Mouse (Mus musculus): ENCODE data around the gene Nceh1.

Nceh1 gene

DNA sequence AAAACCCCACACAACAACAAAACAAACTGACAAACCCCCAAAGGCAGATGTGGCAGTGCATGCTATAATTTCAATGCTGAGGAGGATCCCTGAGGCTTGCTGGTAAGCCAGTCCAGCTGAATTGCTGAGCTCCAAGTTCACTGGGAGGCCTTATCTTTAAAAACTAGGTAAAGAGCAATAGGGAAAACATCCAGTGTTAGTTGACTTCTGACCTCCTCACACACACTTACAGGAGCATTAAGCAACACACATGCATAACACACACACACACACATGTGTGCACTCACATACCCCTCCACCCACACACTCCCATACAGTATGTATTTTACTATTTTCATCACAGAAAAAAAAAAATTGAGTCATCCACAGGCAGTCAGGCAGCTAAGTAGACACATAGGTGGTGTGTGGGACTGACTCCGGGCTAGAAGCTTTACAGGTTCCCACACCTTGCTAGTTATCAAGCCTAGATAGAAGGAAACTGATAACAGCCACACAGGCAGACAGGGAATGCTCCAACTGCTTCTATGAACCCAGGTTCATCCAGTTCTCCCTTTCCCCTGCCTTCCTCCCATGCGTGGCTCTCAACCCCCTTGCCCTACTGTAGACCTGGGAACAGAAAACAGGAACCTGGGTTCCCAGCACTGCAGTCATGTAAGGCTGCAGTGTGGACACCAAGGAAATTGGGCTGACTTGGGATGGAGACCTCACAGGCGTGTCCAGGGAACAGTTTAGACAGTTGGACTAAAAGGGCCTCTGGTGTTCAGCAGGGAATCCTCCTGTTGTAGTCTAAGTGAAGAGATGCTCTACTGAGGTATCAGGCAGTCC, 45.1 kb downstream of the Nceh1 start:
- no peak for DNase-seq (ENCODE audit: low read depth in 1 of 2, low spot score in 2 of 2)

DNA sequence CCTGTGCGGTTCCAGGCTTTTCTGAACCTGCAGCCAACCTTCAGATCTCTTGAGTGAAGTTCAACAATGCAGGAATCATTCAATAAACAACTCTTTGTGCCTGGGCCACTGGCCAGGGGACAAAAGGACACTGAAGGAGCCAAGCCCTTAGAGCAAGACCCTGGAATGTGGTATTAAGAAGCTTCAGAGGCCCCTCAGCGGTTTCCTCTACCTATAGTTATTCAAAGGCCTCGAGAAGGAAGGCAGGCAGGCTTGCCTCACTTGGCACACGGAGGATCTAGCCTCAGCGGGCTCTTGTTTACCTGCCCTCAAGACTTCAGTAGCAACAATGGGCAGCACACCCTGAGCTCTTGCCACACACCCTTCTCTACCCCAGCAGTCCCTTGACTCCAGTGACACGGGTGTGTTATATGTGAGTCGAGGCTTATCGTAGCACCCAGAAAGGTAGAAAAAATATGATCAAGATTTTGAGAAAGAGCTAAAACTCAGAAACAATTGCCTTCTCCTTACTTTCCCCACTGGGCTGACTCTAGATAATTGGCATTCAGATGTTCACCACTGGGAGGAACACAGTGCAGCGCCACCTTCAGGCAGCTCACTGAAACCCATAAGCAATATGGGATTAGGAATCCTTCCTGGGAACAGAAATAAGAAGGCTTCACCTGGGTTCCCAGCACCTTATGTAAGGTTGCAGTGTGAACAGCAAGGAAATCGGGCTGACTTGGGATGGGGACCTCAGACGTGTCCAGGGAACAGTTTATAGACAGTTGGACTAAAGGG, 46.0 kb downstream of the Nceh1 start:
- DNase-seq (ENCODE audit: low read depth in 1 of 2, low spot score in 2 of 2) = no peak

DNA sequence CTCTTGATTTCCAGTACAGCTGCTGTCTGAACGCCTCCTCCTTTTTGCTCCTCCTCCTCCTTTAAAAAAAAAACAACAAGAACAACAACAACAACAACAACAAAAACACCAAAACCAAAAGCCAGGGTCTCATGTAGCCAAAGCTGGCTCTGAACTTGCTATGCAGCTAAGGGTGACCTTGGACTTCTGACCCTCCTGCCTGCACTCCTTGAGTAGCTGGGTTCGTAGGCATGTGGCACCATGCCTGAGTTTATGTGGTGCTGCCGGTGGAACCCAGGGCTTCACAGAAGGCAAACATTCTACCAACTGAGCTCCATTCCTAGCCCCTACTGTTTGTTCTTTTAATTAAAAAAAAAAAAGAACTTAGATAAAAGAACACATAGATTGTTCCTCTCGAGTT, 50.6 kb downstream of the Nceh1 start:
- DNase-seq (ENCODE audit: low read depth in 1 of 2, low spot score in 2 of 2) = no peak

DNA sequence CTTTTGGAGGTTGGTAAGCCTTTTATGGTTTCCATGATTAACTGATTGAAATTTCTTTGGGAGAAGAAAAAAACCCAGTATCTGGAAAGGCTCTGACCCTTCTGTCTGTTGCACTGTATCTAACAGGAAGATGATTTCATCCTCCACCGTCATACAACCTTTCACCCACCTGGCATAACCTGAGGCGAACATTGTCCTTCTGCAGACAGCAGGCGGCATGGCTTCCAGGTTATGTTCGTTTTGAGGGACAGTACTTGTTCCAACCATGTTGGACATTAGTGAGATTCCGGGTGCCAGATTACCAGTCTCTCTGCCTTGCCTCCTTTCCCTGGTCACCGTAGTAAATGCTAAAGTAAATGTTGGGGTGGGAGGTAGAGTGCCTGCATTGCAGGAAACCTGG, 51.1 kb downstream of the Nceh1 start:
- DNase-seq (ENCODE audit: low read depth in 1 of 2, low spot score in 2 of 2) = no peak

DNA sequence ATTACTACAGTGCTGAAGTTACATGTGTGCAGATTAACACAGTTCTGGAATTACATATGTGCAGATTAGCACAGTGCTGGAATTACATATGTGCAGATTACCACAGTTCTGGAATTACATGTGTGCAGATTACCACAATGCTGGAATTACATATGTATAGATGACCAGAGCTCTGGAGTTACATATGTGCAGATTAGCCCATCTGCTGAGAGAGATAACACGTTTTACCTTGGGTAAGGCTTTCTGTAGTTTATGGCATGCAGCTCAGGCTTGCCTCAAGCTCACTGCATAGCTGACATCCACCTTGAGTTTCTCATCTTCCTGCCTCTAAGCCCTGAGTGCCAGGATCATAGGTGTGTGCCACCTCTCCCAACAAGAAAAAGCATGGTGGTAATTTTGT, 52.2 kb downstream of the Nceh1 start:
- no peak for DNase-seq (ENCODE audit: low read depth in 1 of 2, low spot score in 2 of 2)

DNA sequence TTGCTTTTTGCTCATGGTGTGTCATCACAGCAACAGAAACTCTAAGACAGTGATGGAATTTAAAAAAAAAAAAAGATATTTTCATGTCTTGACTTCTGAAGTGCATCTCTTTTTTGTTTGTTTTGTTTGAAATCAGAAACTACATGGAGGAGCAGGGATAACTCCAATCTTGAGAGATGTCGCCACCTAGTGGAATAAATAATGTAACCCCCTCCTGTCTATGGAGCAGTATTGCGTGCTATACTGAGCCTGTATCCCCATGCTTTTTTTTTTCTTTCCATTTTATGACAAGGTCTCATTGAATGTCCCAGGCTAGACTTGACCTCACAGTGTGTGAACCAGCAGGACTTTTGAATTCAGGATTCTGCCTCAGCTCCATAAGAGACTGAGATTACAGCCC, 54.5 kb downstream of the Nceh1 start:
- DNase-seq (ENCODE audit: low read depth in 1 of 2, low spot score in 2 of 2) = no peak

DNA sequence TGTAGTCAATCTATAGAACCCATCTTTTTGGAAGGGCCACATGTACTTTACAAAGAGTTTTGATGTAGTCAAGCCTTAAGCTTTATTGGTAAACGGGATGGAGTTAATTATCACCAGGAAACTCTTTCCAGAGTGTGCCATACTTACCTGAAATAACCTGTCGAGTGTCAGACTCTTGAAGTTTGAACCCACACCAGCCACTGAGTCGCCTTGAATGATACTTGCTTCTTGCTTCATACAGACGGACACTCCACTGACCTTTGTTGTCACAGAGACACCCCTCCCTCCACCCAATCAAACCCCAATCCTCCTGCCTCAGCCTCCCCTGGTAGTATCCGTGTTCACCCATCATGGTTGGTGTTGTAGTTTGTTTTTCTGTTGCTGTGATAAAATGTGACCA, 55.8 kb downstream of the Nceh1 start:
- no peak for DNase-seq (ENCODE audit: low read depth in 1 of 2, low spot score in 2 of 2)

DNA sequence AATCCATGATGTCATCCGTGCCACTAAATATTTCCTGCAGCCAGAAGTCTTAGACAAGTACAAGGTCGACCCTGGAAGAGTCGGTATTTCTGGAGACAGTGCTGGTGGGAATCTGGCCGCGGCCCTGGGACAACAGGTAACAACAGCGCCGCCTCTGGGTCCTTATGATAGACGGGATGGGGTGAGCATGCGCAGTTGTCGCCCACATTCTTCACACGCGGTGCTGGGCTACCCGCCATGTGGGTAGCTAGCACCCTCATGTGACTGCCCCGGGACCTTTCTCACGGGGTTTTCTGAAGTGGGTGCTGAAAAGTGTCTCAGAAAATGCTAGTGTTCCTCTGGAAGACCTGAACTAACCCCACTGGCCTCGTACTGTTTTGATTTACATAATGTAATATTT, 56.8 kb downstream of the Nceh1 start:
- DNase-seq (ENCODE audit: low read depth in 1 of 2, low spot score in 2 of 2) = no peak

DNA sequence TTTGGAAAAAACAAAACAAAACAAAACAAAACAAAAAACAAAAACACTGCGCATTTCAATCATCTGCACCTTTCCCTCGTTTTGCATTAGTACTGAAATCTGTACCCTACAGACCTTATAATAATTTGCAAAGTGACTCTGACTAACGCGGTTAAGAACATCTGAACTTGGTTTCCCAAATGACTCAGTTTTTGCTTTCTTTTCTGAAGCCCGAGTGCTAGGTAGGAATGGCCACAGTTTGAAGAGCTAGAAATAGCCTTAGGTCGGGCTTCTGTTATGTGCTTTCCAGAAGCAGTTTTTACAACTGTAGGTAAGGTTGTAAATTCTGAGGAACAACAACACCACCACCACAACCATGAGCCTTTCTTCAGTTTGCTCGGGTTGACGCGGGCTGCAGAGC, 59.1 kb downstream of the Nceh1 start:
- no peak for DNase-seq (ENCODE audit: low read depth in 1 of 2, low spot score in 2 of 2)

DNA sequence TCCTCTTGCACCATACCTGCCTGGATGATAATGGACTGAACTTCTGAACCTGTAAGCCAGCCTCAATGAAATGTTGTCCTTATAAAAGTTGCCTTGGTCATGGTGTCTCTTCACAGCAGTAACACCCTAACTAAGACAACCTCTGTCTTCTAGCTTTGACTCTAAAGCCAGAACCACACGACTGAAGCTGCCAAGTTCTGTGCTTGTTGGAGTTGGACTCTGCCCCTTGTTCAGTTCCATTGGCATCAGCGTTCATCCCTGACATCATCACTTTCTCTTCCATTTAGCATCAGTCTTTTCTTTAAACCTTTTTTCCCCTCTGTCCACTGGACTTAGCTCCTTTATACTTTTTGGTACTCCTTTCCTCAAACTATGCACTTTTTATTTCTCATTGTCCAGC, 63.4 kb downstream of the Nceh1 start:
- DNase-seq (ENCODE audit: low read depth in 1 of 2, low spot score in 2 of 2) = no peak

DNA sequence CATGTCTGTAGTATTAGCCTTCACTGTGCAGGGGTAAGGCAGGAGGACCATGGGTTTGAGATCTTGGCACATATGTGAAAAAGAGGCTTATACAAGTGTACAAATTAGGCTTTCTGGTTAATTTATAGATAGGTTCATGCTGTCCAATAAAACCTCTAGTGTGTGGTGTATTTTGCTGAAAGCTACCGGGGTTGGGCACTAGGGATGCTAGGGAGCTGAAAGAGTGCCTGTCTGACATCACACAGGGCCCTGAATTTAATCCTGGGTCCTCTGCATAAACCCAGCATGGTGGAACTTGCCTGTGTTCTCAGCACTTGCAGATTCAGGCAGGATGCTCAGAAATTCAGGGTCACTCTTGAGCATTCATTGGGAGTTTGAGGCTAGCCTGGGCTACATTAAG, 65.0 kb downstream of the Nceh1 start:
- no peak for DNase-seq (ENCODE audit: low read depth in 1 of 2, low spot score in 2 of 2)

DNA sequence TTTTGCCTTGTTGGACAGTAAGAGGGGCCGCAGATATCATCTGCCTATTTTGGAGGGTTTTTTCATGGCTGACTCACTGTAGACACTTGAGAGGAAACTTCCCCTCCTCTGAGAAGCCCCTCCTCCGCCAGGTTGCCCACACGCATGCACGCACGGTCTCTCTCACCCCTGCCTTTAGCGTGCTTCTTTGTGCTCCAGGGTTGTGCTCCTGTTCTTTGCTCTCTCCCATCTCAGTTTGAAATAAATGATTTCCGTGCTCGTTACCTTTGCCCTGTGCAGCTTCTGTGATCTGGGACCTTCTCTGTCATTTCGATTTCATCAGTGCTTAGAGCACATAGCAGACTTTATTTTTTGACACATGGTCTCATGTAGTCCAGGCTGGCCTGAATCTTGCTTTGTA, 66.3 kb downstream of the Nceh1 start:
- DNase-seq (ENCODE audit: low read depth in 1 of 2, low spot score in 2 of 2) = no peak

DNA sequence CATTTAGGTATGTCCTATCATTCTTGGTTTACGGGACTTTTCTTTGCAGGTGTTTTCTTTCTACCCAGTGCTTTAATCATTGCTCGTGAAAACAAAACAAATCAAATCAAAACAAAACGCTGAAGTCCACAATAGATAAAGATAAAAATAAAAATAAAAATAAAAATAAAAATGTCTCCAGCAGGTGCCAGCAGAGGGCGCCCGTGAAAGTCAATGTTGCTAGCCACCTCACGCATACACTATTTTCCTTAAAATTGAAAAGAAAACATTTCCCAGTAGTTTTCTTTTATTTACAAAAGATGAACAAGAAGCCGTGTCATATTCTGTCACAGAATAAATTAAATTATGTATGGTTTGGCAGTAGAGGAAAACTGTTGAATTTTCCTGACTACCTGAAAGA, 68.2 kb downstream of the Nceh1 start:
- no peak for DNase-seq (ENCODE audit: low read depth in 1 of 2, low spot score in 2 of 2)

DNA sequence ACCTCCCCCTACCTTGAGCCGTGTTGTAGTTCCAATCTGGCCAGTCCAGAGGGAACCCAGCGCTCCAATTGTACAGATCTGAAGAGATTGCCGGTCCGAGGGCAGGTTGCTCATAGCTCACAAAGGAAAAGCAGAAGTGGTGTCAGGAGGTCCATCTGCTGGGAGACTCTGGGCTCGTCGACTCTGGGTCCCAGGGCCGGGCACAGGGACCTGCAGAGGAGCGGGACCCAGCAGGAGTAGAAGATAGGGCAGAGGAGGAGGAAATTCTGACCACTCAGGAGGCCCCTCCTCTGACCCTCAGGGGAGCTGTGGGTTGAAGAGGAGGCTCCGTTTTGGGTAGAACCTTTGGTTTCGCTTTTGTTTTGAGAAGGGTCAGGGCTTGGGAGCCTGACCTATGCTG, 75.7 kb downstream of the Nceh1 start:
- DNase-seq (ENCODE audit: low read depth in 1 of 2, low spot score in 2 of 2) = peak in 1 of 2 experiments; percentile 19

DNA sequence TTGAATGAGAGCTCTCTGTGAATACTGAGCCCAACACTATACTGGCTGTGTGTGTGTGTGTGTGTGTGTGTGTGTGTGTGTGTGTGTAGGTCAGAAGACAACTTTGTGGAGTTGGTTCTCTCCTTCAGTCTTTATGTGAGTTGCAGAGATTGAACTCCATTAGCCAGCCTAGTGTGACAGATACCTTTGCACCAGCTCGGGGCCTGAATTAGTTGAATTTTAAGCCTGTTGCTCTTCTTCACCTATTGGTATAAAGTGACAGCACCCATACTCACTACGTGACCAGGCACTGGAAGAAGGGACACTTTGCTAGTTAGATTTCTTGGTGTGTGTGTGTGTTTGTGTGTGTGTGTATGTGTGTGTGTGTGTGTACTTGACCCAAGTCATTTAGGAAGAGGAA, 77.6 kb downstream of the Nceh1 start:
- no peak for DNase-seq (ENCODE audit: low read depth in 1 of 2, low spot score in 2 of 2)

DNA sequence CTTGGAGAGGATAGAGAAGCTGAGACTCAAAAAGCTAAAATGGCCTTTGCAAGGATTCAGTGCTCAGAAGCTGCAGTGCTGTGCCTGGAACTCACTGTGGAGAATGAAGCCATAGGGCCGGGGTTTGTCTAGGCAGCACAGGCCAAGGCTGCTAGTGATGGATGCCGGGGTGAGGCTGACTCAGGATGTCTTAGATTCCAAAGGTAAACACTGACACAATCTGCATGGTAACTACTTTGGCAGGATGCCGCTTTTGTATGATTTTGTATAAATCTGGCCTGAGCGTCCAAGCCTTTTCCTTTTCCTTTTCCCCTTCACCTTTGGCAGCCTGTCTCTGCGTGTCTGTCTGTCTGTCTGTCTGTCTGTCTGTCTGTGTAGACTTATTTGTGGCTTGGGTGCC, 84.6 kb downstream of the Nceh1 start:
- no peak for DNase-seq (ENCODE audit: low read depth in 1 of 2, low spot score in 2 of 2)

DNA sequence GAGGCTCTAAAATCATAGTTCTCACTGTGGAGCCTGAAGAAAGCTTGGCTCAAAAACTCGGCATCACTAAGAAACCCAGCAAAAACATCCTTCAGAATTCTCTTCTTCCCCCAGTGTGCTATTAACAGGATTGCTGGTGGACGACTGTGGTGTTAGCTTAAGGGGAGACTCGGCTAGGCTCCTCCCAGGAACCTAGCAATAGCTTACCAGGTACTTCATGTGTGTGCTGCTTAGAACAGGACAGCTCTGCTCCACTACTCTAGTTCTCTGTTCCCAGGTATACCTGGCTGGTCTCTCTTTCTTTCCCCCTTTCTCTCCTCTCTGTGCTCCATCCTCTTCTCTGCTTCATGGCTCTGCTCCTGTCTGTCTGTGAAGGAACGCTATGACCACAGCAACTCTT, 85.1 kb downstream of the Nceh1 start:
- DNase-seq (ENCODE audit: low read depth in 1 of 2, low spot score in 2 of 2) = no peak

DNA sequence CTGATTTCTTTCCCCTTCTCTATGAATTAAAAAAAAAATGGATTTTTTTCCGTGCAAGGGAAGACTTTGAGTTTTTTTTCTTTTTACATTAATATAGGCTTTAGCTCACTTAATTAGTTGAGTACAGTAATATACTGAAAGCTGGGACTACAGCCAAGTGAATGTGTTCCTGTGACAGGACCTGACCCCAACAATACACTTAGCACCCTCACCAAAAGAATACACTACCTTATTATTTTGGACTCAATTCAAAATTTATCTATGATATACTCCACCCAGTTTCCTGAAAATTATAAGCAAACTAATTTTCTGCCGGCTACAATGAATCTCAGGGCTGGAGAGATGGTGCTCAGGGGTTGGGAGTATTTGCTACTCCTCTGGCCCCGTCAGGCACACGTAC, 86.4 kb downstream of the Nceh1 start:
- DNase-seq (ENCODE audit: low read depth in 1 of 2, low spot score in 2 of 2) = no peak

DNA sequence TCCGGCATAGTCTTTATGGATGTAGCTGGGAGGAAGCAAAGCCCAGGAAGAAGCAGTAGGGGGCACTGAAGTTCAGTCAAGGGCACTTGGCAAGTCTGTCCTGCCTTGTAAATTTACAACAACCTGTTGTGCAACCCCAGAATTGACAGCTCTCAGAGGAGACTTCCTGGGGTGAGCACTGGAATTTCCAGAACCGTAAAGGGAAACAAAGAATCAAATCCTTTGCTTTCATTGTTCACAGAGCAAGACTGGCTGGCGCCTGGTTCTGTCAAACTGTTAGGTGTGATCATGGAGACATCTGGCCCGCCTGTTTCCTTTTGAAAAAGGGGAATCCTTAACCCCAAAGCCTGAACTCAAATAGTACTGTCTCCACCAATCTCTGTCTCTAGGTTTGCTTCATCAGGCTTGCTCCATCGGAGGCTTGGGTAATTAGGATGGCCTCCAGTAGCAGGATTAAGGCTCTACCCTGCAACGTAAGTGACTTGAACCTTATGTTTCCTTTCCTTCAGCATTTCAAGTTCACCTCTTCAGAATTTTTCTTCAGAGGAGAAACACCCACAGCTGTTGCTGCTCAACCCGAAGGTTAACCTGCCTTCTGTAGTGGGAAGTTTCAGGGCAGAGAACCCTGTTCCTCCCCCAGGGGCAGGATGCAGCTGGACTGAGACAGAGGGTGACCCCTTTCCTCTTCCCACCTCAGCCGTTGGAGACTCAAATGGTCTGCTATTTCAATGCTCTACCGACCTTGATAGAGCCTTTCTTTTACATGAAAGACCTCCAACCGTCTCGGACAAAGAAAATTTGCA, 87.6 kb downstream of the Nceh1 start:
- peak in 1 of 2 experiments; percentile 30 for DNase-seq (ENCODE audit: low read depth in 1 of 2, low spot score in 2 of 2)

DNA sequence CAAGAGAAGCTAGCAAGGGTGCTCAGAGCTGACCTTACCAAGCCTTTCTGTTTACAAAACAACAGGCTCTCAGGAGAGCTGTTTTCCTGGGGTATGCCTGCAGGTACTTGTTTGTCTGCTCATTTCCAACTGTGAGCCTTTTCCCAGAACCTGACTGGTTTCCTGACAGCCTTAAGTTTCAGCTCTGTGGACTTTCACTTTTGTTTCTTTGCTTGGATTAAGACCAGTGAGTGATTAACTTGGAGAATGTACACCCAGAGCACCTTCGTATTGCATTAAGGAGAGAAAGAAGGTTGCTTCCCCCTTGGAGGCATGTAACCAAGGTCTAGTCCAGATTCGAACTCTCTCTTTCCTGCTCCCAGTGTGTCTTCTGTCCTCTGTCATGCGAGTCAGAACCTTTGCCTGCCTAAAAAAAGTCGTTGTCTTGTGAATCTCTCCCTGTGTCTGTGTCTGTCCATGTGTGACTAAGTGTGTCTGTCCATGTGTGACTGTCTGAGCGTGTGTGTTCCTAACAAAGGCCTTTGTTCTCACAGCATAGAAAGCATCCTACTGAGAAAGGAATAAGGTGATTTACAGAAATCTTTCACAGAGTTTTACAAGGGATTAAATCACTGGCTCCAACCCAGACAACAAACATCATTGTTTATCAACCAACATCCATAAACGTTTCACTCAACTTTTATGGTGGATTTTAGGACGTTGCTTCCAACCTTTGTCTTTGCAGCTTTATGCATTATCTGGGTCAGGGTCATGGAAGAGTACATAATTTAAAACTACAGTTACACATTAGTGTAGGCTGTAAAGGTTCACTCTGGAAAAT, 90.4 kb downstream of the Nceh1 start:
- no peak for DNase-seq (ENCODE audit: low read depth in 1 of 2, low spot score in 2 of 2)

Data from monocyte, adult 2 months (primary cell).